Mouse (Mus musculus) thymus, postnatal 25 days (tissue): ENCODE measurements around the gene Ankrd50.

Source experiments
- DNase-seq: peaks from one replicate; pipeline ENCODE4 v3.0.0; 2022

Ankrd50 gene

DNA sequence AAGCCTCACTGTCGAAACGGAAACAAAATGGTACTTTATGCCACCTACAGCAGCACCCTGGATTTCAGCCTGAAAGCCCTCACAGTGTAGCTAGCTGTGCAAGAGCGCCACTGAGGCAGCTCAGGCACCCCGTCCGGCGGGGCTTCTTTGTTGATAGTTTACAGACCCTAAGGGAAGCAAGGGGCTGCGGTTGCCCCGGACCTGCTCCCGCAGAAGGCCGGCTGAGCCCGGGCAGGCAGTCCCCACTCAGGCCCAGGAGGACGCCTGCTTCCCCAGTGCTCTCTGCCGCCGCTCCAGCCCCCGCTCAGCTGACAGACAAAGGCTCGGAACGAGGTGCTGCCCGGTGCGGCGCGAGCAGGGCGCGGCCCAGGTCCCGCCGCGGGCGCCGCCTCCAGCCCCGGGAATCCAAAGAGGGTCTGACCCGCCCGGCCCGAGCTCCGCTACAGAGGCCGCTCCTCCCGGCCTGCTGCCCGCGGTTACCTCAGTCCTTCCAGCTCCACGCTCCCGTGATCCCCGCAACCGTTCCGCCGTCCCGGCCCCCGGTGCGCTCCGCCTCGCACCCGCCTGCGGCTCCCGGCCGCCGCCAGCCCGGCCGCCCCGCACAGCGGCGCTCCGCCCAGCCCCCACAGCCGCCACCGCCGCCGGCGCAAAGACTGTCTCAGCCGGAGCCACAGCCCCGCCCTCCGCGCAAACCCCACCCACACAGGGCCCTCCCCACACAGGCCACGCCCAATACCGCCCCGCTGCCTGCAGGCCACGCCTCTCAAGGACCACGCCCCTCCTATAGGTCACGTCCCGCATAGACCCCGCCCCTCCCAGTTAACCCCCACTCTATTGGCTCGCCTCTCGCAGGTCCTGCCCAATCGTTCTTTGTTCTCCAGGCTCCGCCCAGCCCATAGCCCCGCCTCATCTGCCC lies at the start of gene Ankrd50:
Gene Ankrd50 (minus strand): TSS at position 654 of the 916 bp plus-strand sequence.
- DNase-seq = peak; percentile 99

DNA sequence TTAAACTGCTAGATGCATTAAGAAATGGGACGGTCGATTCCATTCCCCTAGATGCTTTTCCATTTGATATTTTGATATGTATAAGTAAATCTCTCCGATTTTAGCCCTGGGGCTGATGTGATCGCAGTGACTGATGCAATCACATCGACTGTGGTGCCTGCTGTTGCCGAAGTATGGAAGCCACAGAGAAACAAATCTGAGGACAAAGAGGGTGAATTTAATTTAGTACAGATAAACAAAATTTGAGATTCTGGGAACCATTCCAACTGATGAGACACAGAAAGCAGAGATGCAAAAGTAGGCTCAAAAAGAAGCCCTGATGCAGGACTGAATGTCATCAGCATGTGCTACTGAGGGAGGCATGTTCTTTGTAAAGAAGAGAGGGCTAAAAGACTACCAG lies 49.6 kb upstream of the Ankrd50 start:
- DNase-seq = no peak

DNA sequence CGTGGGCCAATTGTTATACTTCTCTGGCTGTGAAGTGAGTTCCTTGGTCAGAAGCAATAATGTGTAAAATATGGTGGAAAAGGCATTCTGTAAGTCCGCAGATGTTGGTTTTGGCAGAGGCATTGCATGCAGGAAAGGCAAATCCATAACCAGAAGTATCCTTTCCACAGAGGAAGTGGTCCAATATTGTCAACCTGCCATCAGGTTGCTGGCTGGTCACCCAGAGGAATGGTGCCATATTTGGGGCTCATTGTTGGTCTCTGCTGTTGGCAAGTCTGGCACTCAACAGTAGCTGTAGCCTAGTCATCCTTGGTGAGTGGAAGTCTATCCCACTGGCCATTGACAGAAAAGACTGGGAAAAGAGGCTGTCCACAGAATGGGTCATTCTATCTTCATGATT lies 35.8 kb upstream of the Ankrd50 start:
- DNase-seq = no peak

DNA sequence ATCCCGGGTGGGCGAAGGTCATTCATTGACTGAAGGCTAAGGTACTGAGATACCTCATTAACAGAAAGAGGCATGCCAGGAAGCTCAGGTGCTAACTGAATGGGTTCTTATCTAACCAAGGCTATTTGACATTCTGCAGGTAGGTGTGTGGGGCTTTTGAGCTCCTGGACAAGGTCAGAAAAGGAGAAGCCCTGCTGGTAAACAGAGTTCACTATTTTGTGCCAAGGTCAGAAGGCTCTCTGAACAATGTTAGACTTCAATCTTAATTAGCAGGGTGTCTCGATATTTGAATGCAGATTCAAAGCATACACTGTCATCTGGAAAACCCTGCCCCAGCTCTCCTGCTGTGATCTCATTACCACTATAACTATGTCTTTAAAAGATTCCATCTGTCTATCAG lies 35.3 kb upstream of the Ankrd50 start:
- DNase-seq = no peak

DNA sequence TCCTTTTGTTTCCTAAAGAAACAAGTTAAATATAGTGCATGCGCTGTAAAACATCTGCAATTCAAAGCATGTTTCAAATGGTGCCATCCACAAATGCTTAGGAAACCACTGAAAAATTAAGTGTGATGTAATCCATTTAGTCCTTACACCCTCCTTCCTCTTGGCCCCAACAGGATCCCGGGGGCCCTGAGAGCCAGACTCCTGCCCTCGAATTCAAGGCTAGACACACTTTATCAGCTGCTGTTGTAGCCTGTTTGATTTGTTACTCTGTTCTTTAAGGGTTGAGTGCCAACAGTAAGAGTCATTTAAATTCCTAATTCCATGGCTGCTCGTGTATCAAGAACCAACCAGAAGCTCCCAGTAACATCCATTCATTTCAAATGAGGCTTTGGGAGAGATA lies 19.0 kb upstream of the Ankrd50 start:
- DNase-seq = no peak

DNA sequence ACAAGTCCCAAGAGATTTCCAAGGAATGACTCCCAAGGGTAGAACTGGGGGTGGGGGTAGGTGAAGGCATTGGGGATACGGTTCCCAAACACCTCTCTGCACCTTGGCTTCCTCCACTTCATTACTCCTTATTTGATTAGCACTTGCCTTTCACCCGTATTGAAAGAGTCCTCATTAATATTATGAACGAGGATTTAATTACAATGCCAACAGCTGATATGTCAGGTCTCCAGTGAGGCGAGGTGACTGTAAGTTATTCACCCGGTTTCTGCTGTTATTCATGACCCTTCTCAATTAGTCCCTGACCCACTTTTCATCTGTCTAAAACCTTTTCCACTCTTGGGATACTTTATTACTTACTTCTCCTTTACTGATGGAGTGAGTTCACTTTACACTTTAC lies 17.5 kb upstream of the Ankrd50 start:
- DNase-seq = no peak

DNA sequence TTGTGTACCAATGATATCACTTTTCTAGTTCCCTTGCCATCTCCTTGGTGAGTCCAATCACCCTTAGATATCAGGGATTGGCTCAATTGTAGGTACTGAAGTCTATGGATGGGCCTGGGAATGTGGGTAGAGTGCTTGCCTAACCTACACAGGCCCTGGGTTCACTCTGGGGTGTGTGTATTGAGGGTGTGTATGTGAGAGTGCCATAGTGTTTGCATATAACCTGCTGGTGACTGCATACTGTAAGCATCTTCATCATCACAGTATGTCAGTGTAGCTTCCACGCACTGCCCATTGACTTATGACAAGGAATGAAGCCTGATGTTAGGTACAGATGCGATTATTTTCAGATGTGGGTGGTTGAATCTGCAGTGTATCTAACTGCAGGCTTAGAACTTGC lies 17.1 kb upstream of the Ankrd50 start:
- no peak for DNase-seq

DNA sequence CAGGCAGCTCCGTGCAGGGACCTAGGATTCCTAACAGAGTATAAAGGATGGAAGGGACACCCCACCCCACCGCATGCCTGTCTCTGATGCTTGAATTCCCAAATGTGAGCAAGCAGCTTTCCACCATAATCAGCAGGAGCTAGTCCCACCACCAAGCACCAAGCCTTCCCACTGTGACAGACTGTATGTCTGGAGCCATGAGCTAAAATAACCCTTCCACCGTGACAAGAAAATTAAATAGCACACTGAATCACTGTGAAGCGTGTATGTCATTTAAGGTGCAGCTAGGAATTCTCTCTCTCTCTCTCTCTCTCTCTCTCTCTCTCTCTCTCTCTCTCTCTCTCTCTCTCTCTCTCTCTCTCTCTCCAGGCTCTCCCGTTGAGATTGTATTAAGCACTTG lies 16.7 kb upstream of the Ankrd50 start:
- DNase-seq = no peak

DNA sequence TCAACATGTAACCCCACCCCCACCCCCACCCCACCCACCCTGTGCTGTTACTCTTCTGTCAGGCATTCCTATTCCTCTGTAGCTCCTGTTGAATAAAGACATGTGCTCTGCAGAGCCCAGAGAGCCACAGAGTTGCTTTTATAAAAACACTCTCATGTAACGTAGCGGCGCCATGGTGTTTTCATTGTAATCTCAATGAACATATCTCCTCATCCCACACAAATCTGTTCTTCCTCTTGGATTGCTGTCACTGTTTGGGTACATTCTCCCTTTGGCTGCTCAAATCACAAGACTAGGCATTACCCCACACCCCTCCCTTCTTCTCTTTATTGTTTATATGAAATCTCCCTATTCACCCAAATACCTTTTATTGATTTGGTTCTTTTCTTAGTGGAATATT lies 13.9 kb upstream of the Ankrd50 start:
- DNase-seq = no peak

DNA sequence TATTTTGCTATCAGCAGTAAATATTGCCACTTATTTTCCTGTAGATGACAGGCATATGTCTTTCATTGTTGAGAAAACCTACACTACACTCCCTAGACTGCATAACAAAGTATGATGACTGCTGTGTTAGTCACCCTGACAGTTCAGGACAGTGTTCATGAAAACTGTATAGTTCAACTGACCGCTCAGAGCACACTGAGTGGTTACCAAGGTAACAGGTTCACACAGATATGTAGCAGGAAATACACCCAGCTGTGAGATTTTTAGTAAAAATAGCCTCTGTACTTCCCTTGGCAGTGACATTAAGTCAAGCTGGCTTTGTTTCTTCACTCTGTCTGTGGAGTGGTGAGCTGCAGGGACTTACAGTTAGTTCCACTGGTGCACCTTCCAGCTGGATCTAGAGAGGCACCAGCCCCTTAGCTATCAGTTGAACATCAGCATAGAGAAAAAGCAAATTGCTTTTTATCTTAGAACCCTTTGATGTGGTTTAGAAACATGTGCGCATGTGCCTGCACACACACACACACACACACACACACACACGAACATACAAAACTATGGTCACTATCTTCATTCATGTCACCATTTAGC lies 12.2 kb upstream of the Ankrd50 start:
- DNase-seq = peak; percentile 25

DNA sequence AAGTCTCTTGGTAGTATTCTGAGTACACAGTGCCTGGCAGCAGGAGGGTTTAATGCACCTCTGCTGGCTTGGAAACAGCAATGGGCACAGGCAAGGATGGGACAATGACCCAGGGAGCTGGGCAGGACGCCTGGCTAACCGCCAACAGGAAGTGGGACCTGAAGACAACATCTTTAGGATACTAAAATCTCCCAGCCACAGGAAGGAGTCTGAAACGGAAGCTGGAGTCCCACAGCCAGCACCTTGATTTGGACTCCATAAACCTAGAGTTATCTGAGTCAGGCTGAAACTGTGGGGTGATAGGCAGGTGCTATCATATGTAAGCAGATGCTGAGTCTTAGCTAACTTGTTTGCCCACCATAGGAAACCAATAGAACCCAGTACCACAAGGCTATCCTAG lies 7.1 kb upstream of the Ankrd50 start:
- DNase-seq = no peak

DNA sequence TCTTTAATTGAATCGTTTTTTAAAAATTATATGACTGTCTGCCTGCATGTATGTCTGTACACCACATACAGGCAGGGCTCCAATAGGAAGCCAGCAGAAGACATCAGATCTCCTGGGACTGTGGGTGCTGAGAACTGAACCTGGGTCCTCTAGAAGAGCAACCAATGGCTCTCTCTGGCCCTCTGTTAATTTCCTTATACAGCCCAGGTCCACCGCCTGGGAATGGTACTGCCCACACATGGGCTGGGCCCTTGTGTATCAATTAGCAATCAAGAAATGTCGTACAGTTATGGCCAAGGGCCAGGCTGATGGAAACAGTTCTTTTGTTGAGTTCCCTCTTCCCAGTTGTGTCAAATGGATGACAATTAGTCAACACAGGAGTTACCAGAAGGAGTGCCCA lies 6.6 kb upstream of the Ankrd50 start:
- DNase-seq = no peak

DNA sequence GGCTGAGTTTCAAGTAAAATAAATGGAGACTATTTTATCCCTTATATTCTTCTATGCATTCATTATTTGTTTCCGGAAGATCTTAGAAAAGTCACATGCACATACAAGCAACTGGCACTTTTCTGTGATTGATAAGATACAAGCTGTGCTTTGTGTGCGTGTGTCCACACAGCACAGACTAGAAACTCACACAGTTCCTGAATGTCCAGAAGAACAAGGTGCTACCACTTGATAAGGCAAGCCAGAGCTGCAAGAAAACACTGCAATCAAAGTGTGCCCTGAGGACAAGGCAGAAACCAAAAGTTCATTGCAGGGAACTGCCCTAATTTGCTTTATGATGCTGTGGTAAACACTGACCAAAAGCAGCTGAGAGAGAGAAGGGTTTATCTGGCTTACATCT lies 6.1 kb upstream of the Ankrd50 start:
- no peak for DNase-seq

DNA sequence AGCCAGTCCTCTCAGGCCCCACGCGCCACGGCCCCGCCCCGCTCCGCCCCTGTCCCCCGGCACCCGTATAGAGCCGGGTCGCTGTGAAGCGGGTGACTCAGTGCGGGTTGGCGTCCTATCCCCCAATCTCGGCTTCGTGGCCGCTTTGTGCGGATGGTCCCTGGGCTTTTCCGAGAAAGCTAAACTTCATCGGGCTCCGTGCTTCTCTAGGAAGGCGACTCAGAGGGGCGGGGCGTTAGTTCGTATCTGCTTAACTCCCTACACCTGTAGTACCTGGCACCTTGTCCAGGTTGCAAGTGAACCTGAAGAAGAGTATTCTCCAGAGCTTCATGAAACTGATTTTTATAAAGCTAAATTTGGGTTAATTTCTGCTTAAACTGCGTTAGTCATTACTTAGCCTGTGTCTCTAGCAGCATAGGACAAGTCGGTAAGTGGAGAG lies 482 bp upstream of the Ankrd50 start:
- no peak for DNase-seq

DNA sequence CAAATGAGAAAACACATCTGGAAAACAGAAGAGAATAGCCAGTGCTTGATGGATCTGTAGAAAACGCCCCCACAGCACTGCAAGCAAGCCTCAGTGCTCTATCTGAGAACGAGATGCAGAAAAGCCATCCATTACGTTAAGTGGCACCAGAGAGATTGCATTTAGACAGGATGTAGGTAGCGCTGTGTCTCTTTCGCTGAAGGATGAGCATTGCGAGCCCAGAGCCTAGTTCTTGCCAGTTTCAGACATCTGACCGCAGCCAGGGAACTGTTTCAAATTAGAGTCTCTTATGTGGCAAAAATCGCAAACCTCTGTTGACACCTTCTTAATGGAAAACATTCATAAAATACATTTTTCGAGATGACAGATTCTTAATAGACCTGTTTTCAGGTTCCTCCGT lies 1.1 kb downstream of the Ankrd50 start:
- DNase-seq = peak; percentile 50

DNA sequence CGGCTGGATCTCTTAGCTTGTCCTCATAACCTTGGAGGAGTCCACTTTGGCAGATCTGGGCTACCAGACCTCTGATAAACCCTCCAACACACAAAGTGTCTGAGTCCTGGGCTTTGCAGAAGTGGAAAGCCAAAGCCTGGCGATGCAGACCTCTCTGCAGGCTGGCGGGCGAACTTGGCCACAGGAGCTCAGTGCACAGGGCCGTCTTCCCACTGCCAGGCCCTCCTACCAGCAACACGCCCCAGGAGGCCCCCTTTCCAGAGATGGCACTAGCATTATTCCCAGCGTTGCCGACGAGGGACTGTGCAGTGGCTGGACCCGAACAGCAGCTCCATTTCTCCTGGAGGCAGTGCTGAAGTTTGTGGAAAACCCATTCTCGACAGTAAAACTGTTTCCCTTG lies 1.9 kb downstream of the Ankrd50 start:
- no peak for DNase-seq

DNA sequence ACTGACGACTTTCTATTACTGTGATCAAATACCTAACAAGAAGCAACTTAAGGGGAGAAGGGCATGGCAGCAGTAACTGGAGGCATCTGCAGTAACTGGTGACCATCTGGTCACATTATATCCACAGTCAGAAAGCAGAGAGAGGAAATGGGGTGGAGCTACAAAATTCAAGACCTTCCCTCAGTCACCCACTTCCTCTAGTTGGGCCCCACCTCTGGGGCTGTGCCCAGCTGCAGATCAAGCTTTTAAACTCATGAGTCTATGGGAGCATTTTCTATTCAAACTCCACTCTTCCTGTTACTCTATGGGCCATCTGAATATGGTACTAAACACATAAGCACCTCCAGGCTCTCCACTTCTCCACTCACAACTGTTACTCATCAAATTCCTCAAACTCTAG lies 3.5 kb downstream of the Ankrd50 start:
- peak; percentile 19 for DNase-seq

DNA sequence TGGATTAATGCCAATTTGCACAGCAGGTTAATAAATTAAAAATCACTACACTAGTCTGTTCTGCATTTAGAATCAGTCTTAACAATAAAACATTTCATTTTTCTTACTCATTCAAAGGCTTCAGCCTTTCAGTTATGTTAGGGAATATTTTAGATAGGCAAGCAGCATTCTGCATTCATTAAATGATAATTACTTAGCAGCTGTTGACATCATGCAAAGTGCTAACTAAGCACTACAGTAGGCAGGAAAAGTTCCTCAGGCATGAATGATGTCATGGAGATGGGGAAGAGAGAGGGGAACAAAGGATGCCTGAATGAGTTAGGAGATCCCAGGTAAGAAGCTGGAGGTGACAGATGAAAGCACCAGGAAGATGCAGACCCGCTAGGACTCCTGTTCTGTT lies 6.7 kb downstream of the Ankrd50 start:
- DNase-seq = no peak

DNA sequence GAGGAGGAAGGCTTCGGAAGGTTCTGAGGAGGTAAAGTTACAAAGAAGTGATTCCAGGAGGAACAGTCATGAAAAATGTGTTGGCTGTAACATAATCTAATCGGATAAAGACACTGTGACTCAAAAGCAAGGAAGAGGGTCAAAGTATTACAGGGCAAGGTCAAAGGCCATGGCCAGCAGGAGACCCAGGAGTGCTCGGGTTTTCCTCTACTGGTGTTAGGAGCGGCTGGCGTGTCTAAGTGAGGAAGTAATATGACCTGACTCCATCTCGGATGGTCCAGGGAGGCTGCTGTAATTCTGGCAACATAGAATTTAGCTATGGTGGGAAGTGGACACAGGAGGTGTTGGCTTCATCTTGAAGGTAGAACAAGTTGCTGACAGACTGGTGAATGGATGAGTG lies 9.1 kb downstream of the Ankrd50 start:
- no peak for DNase-seq

DNA sequence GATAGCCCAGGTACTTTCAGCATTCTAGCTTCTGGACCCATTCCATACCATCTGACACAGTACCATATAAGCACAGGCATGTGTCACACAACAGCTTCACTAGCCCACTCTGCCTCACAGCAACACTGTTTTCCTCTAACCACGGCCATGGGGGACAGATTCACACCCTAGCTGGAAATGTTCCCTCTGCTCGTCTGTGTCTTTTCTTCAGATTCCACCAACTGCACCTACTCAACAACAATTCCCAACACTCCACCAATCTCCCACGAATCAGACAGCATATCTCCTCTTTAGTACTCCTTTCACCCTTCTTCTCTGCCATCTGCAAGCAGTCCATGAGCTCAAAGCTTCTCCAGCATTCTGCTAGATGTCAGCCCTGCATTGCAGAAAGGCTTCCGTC lies 11.5 kb downstream of the Ankrd50 start:
- no peak for DNase-seq

DNA sequence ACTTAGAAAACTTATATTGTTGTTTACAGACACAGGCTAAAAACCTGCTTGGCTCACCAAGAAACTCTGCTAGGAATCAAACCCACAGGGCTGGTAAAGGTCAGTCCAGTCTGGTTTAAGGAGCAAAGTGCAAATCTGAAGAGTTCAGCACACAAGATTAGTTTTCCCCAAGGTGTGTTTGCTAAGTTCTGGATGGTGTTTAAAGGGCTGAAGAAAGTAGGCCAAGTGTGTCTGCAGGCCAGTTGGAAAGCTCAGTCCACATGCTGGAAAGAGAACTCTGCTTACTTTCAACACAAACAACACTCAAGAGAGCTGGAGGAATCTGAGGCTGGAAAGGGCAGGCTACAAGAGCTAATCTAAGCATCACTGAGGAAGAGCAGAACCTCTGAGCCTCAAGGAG lies 13.1 kb downstream of the Ankrd50 start:
- no peak for DNase-seq

DNA sequence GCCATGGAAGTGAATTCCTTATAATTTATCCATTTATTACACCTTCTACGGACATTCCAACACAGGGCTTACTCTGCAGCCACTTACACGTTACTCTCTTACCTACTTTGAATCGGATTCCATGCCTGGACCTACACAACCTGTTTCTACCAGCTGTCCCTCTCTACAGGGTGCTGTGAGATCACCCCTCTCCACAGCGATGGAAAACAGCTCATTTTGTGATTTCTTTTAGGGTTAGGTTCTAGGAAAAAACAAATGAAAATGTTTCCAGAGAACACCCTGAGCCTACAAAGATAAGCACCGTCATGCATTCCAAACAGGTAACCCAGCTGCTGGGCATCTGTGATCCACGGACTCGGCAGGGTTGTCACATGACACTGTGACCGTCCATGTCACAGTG lies 16.5 kb downstream of the Ankrd50 start:
- no peak for DNase-seq

DNA sequence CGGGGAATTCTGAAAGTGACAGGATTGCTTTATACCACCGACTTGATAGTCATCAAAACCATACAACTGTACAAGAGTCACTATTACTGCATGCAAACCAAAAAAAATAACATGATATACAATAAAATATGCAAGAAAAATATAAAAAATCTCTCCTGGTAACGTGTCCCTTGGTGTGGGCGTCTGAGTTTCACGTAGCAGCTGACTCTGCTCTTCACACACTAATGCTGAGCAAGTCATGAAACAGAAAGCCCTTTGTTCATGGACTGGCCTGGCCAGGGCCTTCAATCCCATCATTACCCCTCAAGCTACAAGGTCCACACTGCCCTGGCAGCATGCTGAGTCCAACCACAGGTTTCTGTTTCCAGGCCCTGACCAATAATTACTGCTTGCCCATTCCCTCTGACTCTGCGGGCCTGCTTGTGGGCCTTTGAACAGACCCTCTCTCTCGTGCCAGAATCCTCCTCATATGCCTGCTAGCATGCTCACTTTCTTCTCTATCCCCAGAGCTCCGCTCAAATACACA lies 17.7 kb downstream of the Ankrd50 start:
- no peak for DNase-seq

DNA sequence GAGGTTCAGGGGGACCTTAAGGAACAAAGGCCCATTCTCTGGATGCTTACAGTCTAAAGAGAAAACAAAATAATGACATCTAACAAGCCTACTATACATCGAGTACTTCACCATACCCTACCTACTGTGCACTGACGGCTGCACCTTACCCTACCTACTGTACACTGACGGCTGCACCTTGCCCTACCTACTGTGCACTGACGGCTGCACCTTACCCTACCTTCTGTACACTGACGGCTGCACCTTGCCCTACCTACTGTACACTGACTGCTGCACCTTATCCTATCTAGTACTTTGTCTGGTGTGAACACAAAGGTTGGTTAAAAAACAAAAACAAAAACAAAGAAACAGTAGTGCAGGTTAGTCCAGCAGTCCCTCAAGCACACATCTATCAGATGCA lies 18.5 kb downstream of the Ankrd50 start:
- no peak for DNase-seq
